Mouse (Mus musculus): ENCODE data around the gene Lpp. TPM values are rescaled to one million over a fixed set of nuclear protein-coding genes. Genes with fewer than 3 reads are reported as not detected.
A peak's percentile ranks its signal among the peaks of the same experiment; 100 is the strongest.

The Lpp gene
- polyA plus RNA-seq, 1 experiment, result 15.0 TPM

DNA sequence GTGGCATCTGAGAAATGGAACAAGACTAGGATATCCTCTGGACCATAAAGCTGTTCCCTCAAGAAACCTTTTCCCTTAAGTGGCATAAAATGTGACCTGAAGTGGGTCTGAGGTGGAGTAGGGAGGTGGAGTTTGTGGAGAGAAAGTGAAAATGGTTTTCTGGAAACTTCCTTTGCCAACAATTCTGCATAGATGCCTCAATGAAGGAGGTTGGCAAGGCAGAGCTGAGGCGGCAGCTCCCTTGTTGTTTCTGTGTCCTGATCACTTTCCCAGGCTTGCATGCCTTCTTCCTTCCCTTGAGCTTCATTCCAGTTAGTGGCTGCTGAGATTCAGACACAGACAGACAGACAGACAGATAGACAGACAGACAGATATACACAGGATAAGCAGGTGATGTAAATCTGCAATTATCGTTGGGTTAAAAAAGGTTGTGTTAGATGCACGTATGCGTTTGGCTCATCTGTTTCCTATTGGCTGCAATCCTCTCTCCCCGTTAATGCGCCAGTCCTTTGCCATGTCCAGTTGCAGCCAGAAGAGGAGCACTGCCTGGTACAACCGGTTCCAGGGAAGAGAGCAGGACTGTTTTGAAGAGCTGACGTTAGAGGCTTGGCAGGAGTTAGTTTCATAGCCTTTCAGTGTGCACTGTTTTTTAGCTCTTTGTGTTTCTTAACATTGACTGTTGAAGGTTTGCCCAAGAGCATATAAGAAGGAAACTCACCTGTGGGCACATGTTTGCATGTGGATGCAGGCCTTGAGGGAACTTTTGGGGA, 96.4 kb downstream of the Lpp start:
- Histone ChIP-seq H3K27ac (ENCODE audit: control insufficient read depth, insufficient read depth, low read length) (no peak overlapping the region), H3K36me3 (ENCODE audit: control insufficient read depth, insufficient read depth, low read length) (no peaks in the 10 kb centered on the region), H3K4me3 (ENCODE audit: control insufficient read depth, insufficient read depth, low read length) (no peak overlapping the region), H3K4me1 (replicated peaks; ENCODE audit: control insufficient read depth, insufficient read depth, low read length) (peaks cover 15% of the 10 kb centered on the region), H3K27me3 (ENCODE audit: control insufficient read depth, insufficient read depth, low read length) (no peaks in the 10 kb centered on the region)
- 94% methylated on average over 8 of the region's 8 CpGs for WGBS
- no peak for DNase-seq
- TF ChIP-seq CTCF (IDR thresholded peaks at IDR 0.05; ENCODE audit: borderline replicate concordance, control insufficient read depth, extremely low read depth, insufficient read depth, low read length, poor library complexity), result no peak
- TF ChIP-seq POLR2A (IDR thresholded peaks at IDR 0.05; ENCODE audit: control insufficient read depth, extremely low read depth, insufficient read depth, low read length, poor library complexity), result no peak

DNA sequence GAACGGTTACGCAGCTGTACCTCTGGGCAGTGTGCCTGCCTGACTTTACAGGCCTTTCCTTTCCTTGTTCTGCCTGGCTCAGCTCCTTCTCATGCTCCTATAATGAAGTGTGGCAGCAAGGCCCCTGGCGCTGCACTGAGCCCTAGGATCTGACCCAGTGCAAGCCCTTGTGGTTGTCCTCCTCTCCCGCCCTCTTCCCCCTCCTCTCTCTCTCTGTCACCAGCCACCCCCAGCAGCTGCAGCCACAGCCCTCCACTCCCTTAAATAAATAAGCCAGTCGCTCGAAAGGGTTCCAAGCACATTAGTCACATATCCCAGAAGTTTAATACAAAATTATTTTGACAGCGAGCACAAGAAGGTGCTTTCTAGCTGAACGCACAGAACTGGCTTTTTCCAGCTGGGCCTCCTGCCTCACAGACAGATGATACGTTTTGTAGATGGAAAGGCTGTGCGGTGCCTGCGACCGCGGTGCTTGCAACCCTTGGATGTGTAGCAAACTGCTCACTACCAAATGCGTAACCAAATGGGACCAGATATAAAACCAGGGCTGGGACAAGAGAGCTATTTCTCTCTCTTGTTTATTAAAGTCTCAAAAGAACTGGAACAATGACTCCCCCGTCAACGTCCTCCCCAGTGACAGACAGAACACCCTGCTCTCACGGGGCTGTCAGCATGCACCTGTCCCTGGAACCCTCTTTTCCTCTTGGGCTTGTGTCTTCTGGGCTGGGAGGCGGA, 97.6 kb downstream of the Lpp start:
- Histone ChIP-seq H3K36me3 (ENCODE audit: control insufficient read depth, insufficient read depth, low read length) (no peaks in the 10 kb centered on the region), H3K4me3 (ENCODE audit: control insufficient read depth, insufficient read depth, low read length) (no peak overlapping the region), H3K4me1 (replicated peaks; ENCODE audit: control insufficient read depth, insufficient read depth, low read length) (peaks cover 15% of the 10 kb centered on the region), H3K27ac (ENCODE audit: control insufficient read depth, insufficient read depth, low read length) (no peak overlapping the region), H3K27me3 (ENCODE audit: control insufficient read depth, insufficient read depth, low read length) (no peaks in the 10 kb centered on the region)
- no peak for DNase-seq
- whole genome bisulfite sequencing, result 68% methylated on average over 18 of the region's 18 CpGs
- TF ChIP-seq CTCF (IDR thresholded peaks at IDR 0.05; ENCODE audit: borderline replicate concordance, control insufficient read depth, extremely low read depth, insufficient read depth, low read length, poor library complexity), result no peak

DNA sequence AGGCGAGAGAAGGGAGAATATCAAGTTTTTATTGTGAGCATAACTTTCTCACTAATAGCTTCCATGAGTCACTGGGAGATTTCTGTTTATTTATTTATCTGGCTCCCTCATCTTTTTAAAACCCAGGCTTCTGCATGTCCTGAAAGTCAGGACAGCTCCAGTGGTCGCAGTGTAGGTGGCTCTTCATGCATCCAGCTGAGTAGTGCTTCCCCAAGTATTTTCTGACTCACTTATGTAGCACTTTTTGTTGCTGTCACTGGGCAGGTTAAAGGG, 98.1 kb downstream of the Lpp start:
- no peak overlapping the region for H3K27ac ChIP-seq (ENCODE audit: control insufficient read depth, insufficient read depth, low read length)
- peaks cover 15% of the 10 kb centered on the region for H3K4me1 ChIP-seq (replicated peaks; ENCODE audit: control insufficient read depth, insufficient read depth, low read length)
- TF ChIP-seq CTCF (IDR thresholded peaks at IDR 0.05; ENCODE audit: borderline replicate concordance, control insufficient read depth, extremely low read depth, insufficient read depth, low read length, poor library complexity) (no peak), POLR2A (IDR thresholded peaks at IDR 0.05; ENCODE audit: control insufficient read depth, extremely low read depth, insufficient read depth, low read length, poor library complexity) (no peak)
- WGBS, result 93% methylated on average over 2 of the region's 2 CpGs
- H3K27me3 ChIP-seq (ENCODE audit: control insufficient read depth, insufficient read depth, low read length), result no peaks in the 10 kb centered on the region
- no peak overlapping the region for H3K4me3 ChIP-seq (ENCODE audit: control insufficient read depth, insufficient read depth, low read length)
- no peaks in the 10 kb centered on the region for H3K36me3 ChIP-seq (ENCODE audit: control insufficient read depth, insufficient read depth, low read length)
- DNase-seq, result no peak

GRCm38 (mm10) chr16:24492194-24492940, 99.1 kb downstream of the Lpp start:
- no peaks in the 10 kb centered on the region for H3K36me3 ChIP-seq (ENCODE audit: control insufficient read depth, insufficient read depth, low read length)
- WGBS, result 95% methylated on average over 4 of the region's 4 CpGs
- DNase-seq, result no peak
- TF ChIP-seq POLR2A (IDR thresholded peaks at IDR 0.05; ENCODE audit: control insufficient read depth, extremely low read depth, insufficient read depth, low read length, poor library complexity), result no peak
- no peak for TF ChIP-seq CTCF (IDR thresholded peaks at IDR 0.05; ENCODE audit: borderline replicate concordance, control insufficient read depth, extremely low read depth, insufficient read depth, low read length, poor library complexity)
- no peak overlapping the region for H3K4me3 ChIP-seq (ENCODE audit: control insufficient read depth, insufficient read depth, low read length)
- no peaks in the 10 kb centered on the region for H3K27me3 ChIP-seq (ENCODE audit: control insufficient read depth, insufficient read depth, low read length)
- H3K4me1 ChIP-seq (replicated peaks; ENCODE audit: control insufficient read depth, insufficient read depth, low read length), result peaks cover 15% of the 10 kb centered on the region
- peak overlapping the region; percentile 11; the same call in 1 of the 2 replicates for H3K27ac ChIP-seq (ENCODE audit: control insufficient read depth, insufficient read depth, low read length)

GRCm38 (mm10) chr16:24494531-24494930, 101.2 kb downstream of the Lpp start:
- peaks cover 8% of the 10 kb centered on the region; the same call in 1 of the 2 replicates for H3K4me1 ChIP-seq (replicated peaks; ENCODE audit: control insufficient read depth, insufficient read depth, low read length)

GRCm38 (mm10) chr16:24495461-24495860, 102.2 kb downstream of the Lpp start:
- Histone ChIP-seq H3K4me1 (replicated peaks; ENCODE audit: control insufficient read depth, insufficient read depth, low read length) (peaks cover 8% of the 10 kb centered on the region; the same call in 1 of the 2 replicates), H3K27me3 (ENCODE audit: control insufficient read depth, insufficient read depth, low read length) (no peaks in the 10 kb centered on the region), H3K36me3 (ENCODE audit: control insufficient read depth, insufficient read depth, low read length) (no peaks in the 10 kb centered on the region), H3K27ac (ENCODE audit: control insufficient read depth, insufficient read depth, low read length) (no peak overlapping the region), H3K4me3 (ENCODE audit: control insufficient read depth, insufficient read depth, low read length) (no peak overlapping the region)
- DNase-seq, result no peak
- TF ChIP-seq POLR2A (IDR thresholded peaks at IDR 0.05; ENCODE audit: control insufficient read depth, extremely low read depth, insufficient read depth, low read length, poor library complexity) (no peak), CTCF (IDR thresholded peaks at IDR 0.05; ENCODE audit: borderline replicate concordance, control insufficient read depth, extremely low read depth, insufficient read depth, low read length, poor library complexity) (no peak)
- 97% methylated on average over 4 of the region's 4 CpGs for WGBS

More at GRCm38 (mm10) chr16:24494531-24494930, 101.2 kb downstream of the Lpp start:
- DNase-seq, result no peak
- TF ChIP-seq POLR2A (IDR thresholded peaks at IDR 0.05; ENCODE audit: control insufficient read depth, extremely low read depth, insufficient read depth, low read length, poor library complexity) (no peak), CTCF (IDR thresholded peaks at IDR 0.05; ENCODE audit: borderline replicate concordance, control insufficient read depth, extremely low read depth, insufficient read depth, low read length, poor library complexity) (no peak)
- 92% methylated on average over 6 of the region's 6 CpGs for WGBS
- no peaks in the 10 kb centered on the region for H3K27me3 ChIP-seq (ENCODE audit: control insufficient read depth, insufficient read depth, low read length)
- no peak overlapping the region for H3K4me3 ChIP-seq (ENCODE audit: control insufficient read depth, insufficient read depth, low read length)
- H3K36me3 ChIP-seq (ENCODE audit: control insufficient read depth, insufficient read depth, low read length), result no peaks in the 10 kb centered on the region
- no peak overlapping the region for H3K27ac ChIP-seq (ENCODE audit: control insufficient read depth, insufficient read depth, low read length)

Measured in thymus, adult 2 months (tissue).